Mouse (Mus musculus) intestine, postnatal 0 days (tissue): ENCODE results near the gene Dars. TPM values are rescaled to one million over a fixed set of nuclear protein-coding genes. Genes with fewer than 3 reads are reported as not detected.

ENCODE experiments used
- ATAC-seq: fragments of 200-750 bp; cut with Nextera tagmentation; 2 replicates; pipeline ENCODE4 v1.8.0; 2017; ENCODE audit warnings: mild to moderate bottlenecking, moderate TSS enrichment, moderate library complexity
- H3K27ac ChIP-seq: fragments of 300-500 bp; sonication (generic); 2 replicates; pipeline ENCODE4 v1.5.1; 2014; ENCODE audit warnings: mild to moderate bottlenecking, low read depth, low read length, moderate library complexity
- H3K27me3 ChIP-seq: fragments of 300-500 bp; sonication (generic); replicated peaks from 2 replicates; pipeline ENCODE4 v1.6.1; 2014; ENCODE audit warnings: low read length, mixed read lengths; ENCODE audit not compliant: control insufficient read depth, insufficient read depth
- H3K36me3 ChIP-seq: fragments of 300-500 bp; sonication (generic); 2 replicates; pipeline ENCODE4 v1.6.1; 2014; ENCODE audit warnings: mild to moderate bottlenecking, moderate library complexity; ENCODE audit not compliant: control insufficient read depth, insufficient read depth
- H3K4me1 ChIP-seq: fragments of 300-500 bp; sonication (generic); replicated peaks from 2 replicates; pipeline ENCODE4 v1.6.1; 2014; ENCODE audit warnings: antibody characterized with exemption, low read length, mixed read lengths; ENCODE audit not compliant: control insufficient read depth, insufficient read depth
- H3K4me2 ChIP-seq: fragments of 300-500 bp; sonication (generic); replicated peaks from 2 replicates; pipeline ENCODE4 v1.6.1; 2014; ENCODE audit warnings: low read depth, mild to moderate bottlenecking, moderate library complexity
- H3K4me3 ChIP-seq: fragments of 300-500 bp; sonication (generic); 2 replicates; pipeline ENCODE4 v1.5.1; 2014; ENCODE audit warnings: low read depth, low read length
- H3K9ac ChIP-seq: fragments of 300-500 bp; sonication (generic); 2 replicates; pipeline ENCODE4 v1.6.1; 2014; ENCODE audit warnings: mild to moderate bottlenecking, low read depth, low read length
- H3K9me3 ChIP-seq: fragments of 300-500 bp; sonication (generic); 2 replicates; pipeline ENCODE4 v1.6.1; 2016; ENCODE audit warnings: mixed run types; ENCODE audit not compliant: control insufficient read depth
- CTCF ChIP-seq: sonication (generic); IDR thresholded peaks from 2 replicates; pipeline ENCODE4 v1.5.1; 2016; ENCODE audit warnings: low read depth, mild to moderate bottlenecking, control low read depth, antibody characterized with exemption, moderate library complexity
- WGBS: fragments of 180-500 bp; shearing (Covaris S2); extraction: QIAGEN DNeasy Blood & Tissue Kit; methylation state at CpG from one replicate; pipeline ENCODE4 v1.1.7; 2014; 5-methylcytosine and 5-hydroxymethylcytosine counted together
- polyA plus RNA-seq: library from polyadenylated mRNA; unstranded; fragments of >200 nt; fragmentation: Nextera tagmentation; extraction: Ambion mirVana; gene quantifications from 2 replicates; pipeline ENCODE4 v1.2.1, GENCODE M21; 2015

Dars gene
- polyA plus RNA-seq, 1 experiment from 2014 or later: 68.0 TPM

- Histone ChIP-seq H3K27me3 (no peaks in the 10 kb centered on the region), H3K27ac (no peak overlapping the region), H3K9me3 (no peaks in the 10 kb centered on the region), H3K4me3 (no peak overlapping the region), H3K36me3 (no peaks in the 10 kb centered on the region), H3K4me1 (no peaks in the 10 kb centered on the region), H3K9ac (no peak overlapping the region), H3K4me2 (no peak overlapping the region)
- ATAC-seq: no peak
- 75% methylated on average over 3 of the region's 3 CpGs for WGBS
- no peak for TF ChIP-seq CTCF
Observed at GRCm38 (mm10) chr1:128459011-128459410, 41.8 kb upstream of the Dars start.

GRCm38 (mm10) chr1:128456844-128457445 lies 39.8 kb upstream of the Dars start:
- Histone ChIP-seq H3K4me3 (0 out of 2 replicates have a peak overlapping the region, but pooled peaks have one; percentile 5), H3K9me3 (no peaks in the 10 kb centered on the region), H3K9ac (no peak overlapping the region), H3K27me3 (no peaks in the 10 kb centered on the region), H3K36me3 (no peaks in the 10 kb centered on the region), H3K4me1 (no peaks in the 10 kb centered on the region), H3K4me2 (peak overlapping the region; percentile 53), H3K27ac (no peak overlapping the region)
- 37% methylated on average over 18 of the region's 18 CpGs for WGBS
- no peak for TF ChIP-seq CTCF
- no peak for ATAC-seq

GRCm38 (mm10) chr1:128456271-128456670 lies 39.1 kb upstream of the Dars start:
- Histone ChIP-seq H3K4me1 (no peaks in the 10 kb centered on the region), H3K36me3 (no peaks in the 10 kb centered on the region), H3K9ac (no peak overlapping the region), H3K9me3 (no peaks in the 10 kb centered on the region), H3K27me3 (no peaks in the 10 kb centered on the region), H3K4me3 (no peak overlapping the region), H3K4me2 (no peak overlapping the region), H3K27ac (no peak overlapping the region)
- no peak for TF ChIP-seq CTCF
- ATAC-seq: no peak
- 81% methylated on average over 10 of the region's 10 CpGs for WGBS

- no peak overlapping the region for H3K27ac ChIP-seq
- H3K27me3 ChIP-seq: no peaks in the 10 kb centered on the region
- no peak overlapping the region for H3K9ac ChIP-seq
- no peak overlapping the region for H3K4me2 ChIP-seq
- no peaks in the 10 kb centered on the region for H3K36me3 ChIP-seq
- ATAC-seq: no peak
- H3K4me3 ChIP-seq: no peak overlapping the region
- 70% methylated on average over 3 of the region's 3 CpGs for WGBS
- H3K9me3 ChIP-seq: no peaks in the 10 kb centered on the region
- no peak for TF ChIP-seq CTCF
- H3K4me1 ChIP-seq: no peaks in the 10 kb centered on the region
Observed at GRCm38 (mm10) chr1:128452210-128452609, 35.0 kb upstream of the Dars start.

- no peak overlapping the region for H3K4me3 ChIP-seq
- no peak for ATAC-seq
- no peaks in the 10 kb centered on the region for H3K27me3 ChIP-seq
- no peaks in the 10 kb centered on the region for H3K36me3 ChIP-seq
- no peaks in the 10 kb centered on the region for H3K9me3 ChIP-seq
- H3K9ac ChIP-seq: no peak overlapping the region
- H3K4me2 ChIP-seq: no peak overlapping the region
- 87% methylated on average over 4 of the region's 4 CpGs for WGBS
- no peak for TF ChIP-seq CTCF
- no peaks in the 10 kb centered on the region for H3K4me1 ChIP-seq
- no peak overlapping the region for H3K27ac ChIP-seq
Observed at GRCm38 (mm10) chr1:128451183-128451582, 34.0 kb upstream of the Dars start.

- no peaks in the 10 kb centered on the region for H3K9me3 ChIP-seq
Observed at GRCm38 (mm10) chr1:128447206-128447902, 30.2 kb upstream of the Dars start.

More at GRCm38 (mm10) chr1:128447206-128447902, 30.2 kb upstream of the Dars start:
- no peak overlapping the region for H3K27ac ChIP-seq
- H3K4me2 ChIP-seq: no peak overlapping the region
- no peak for ATAC-seq
- H3K9ac ChIP-seq: no peak overlapping the region
- H3K4me1 ChIP-seq: no peaks in the 10 kb centered on the region
- WGBS: 78% methylated on average over 7 of the region's 7 CpGs
- no peak for TF ChIP-seq CTCF
- H3K27me3 ChIP-seq: no peaks in the 10 kb centered on the region
- H3K36me3 ChIP-seq: no peaks in the 10 kb centered on the region
- no peak overlapping the region for H3K4me3 ChIP-seq
